ENCODE assay signal across 18 mouse cellular contexts in the genomic region with DNA sequence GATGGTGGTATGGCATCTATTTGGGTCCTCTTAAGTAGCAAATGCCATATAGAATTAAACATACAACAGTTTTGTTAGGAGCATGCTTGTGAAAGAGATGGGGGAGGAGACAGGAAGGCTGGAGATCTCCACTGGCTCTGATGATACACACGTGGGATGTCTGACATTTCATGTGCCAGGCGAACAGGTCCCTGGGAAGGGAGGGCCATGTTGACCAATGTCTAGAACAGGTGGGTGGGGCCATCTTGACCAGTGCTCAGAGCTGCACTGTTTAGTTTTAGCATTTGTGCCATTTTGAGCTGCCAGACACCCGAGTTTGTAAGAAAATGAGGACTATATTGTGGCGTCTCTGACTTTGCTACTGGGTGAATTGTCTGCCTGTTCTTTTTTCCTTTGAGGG. TPM values are rescaled to one million over a fixed set of nuclear protein-coding genes. Genes with fewer than 3 reads are reported as not detected.
"Had no signal": no experiment of that assay in that cellular context is flagged by ENCODE, and none has a peak within 500 bp of the region (broad histone marks: within the 10 kb centered on the region; RNA-seq: fewer than 3 reads in every experiment).

No protein-coding gene starts in this region.

- H3K9ac ChIP-seq: neural tube, embryonic 12.5 days; neural tube, embryonic 13.5 days; neural tube, embryonic 15.5 days; stomach, embryonic 15.5 days had no signal

- H3K36me3 ChIP-seq: stomach, embryonic 15.5 days had no signal

- H3K9me3 ChIP-seq: neural tube, embryonic 12.5 days; neural tube, embryonic 13.5 days; neural tube, embryonic 15.5 days; stomach, embryonic 15.5 days had no signal

- H3K4me1 ChIP-seq: neural tube, embryonic 12.5 days; neural tube, embryonic 13.5 days had no signal

- DNase-seq: retina, postnatal 1 day; right cerebral cortex, adult 18-20 months; right cerebral cortex, postnatal 14 days; right cerebral cortex, postnatal 25 days; right cerebral cortex, postnatal 4 days; spleen, adult 18-20 months; thymus, adult 18-20 months; thymus, adult 2 months; thymus, postnatal 14 days; thymus, postnatal 25 days; thymus, postnatal 36 days; thymus, postnatal 4 days had no signal

- H3K27me3 ChIP-seq: neural tube, embryonic 12.5 days; neural tube, embryonic 13.5 days; neural tube, embryonic 15.5 days; stomach, embryonic 15.5 days had no signal

- H3K4me2 ChIP-seq: neural tube, embryonic 12.5 days; neural tube, embryonic 13.5 days; neural tube, embryonic 15.5 days; stomach, embryonic 15.5 days had no signal

- H3K27ac ChIP-seq: neural tube, embryonic 12.5 days; neural tube, embryonic 13.5 days; neural tube, embryonic 15.5 days; stomach, embryonic 15.5 days had no signal

- H3K4me3 ChIP-seq: neural tube, embryonic 12.5 days; neural tube, embryonic 13.5 days; neural tube, embryonic 15.5 days; stomach, embryonic 15.5 days had no signal

RNA-seq across cellular contexts. Expression of a gene that starts 10.7 kb away (rescaled TPM):
- total RNA-seq: neutrophil, adult 5-6 weeks had no signal
- polyA plus RNA-seq: small intestine, adult 2 months had no signal
